Mouse (Mus musculus) cerebral cortex, adult 2 months (tissue): ENCODE results near the gene Gm35134.

Experiments
- WGBS: fragments of 180-500 bp; shearing (Covaris S2); methylation state at CpG from one replicate; pipeline ENCODE4 v1.1.7; 2018; 5-methylcytosine and 5-hydroxymethylcytosine counted together

Gm35134 gene

DNA sequence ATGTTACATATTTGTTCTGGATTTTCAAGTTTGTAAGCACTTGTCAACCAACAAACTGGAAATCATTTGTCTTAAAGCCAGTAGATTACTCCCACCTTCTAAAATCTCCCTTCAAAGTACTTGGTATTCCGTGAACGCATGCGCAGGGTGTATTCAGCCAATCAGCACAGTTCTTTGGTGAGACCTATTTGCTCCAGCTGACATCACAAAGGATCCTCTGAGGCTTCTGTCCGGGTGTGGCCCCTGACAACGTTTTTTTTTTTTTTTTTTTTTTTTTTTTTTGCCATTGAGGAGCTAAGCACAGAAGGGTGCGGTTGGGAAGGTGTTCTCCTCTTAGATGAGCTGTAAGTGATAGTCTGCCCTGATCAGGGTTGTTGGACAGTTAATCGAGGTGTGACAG, at the start of gene Gm35134:
TSS of gene Gm35134 (plus strand) at position 301 of the 400 bp plus-strand sequence.
- no CpG with 5 or more reads among the region's 7 CpGs for WGBS
